Mouse (Mus musculus) megakaryocyte, embryonic 14.5 days (primary cell): ENCODE results near the gene Clec4n.

Source experiments
- FLI1 ChIP-seq: IDR thresholded peaks from 2 replicates; pipeline ENCODE4 v1.6.1; 2012; ENCODE audit warnings: low read length, inconsistent platforms, mixed read lengths
- GATA1 ChIP-seq: IDR thresholded peaks from 3 replicates; pipeline ENCODE4 v1.6.1; 2012; ENCODE audit warnings: mixed read lengths, low read length, inconsistent platforms, borderline replicate concordance

DNA sequence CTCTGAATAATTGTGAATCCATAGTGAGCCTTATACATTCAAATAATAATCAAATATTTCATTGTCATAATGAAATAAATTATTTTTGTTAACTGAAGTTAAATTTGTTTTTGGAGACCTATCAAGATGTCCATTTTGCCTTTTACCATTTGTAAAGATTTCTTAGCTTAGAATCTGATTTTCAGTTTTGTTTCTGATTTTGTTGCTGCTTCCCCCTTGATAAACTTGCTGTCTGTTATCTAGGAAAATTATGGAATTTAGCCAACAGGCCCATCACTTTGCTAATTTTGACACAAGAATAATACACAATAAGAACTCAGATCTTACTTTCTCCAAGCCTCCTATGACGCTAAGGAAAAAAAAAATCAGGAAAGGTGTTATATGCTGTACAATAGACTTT, 31.2 kb downstream of the Clec4n start:
- TF ChIP-seq GATA1 (no peak), FLI1 (no peak)
